Mouse (Mus musculus) adrenal gland, adult (tissue): Measurements from ENCODE around the gene Olfr463.

Experiments used
- DNase-seq, 2 experiments: peaks; one replicate each; pipeline ENCODE4 v3.0.0; 2022 to 2023; ENCODE audit warnings: low spot score in 1 of 2; ENCODE audit not compliant: inconsistent age in 2 of 2

Gene Olfr463

GRCm38 (mm10) chr11:87897287-87897686, at the start of gene Olfr463:
Gene Olfr463 (minus strand): TSS chr11:87897387.
- DNase-seq, result no peak

GRCm38 (mm10) chr11:87935467-87935866, 38.3 kb upstream of the Olfr463 start:
- DNase-seq, result no peak

GRCm38 (mm10) chr11:87933731-87934130, 36.5 kb upstream of the Olfr463 start:
- DNase-seq, result no peak

- no peak for DNase-seq
Observed at GRCm38 (mm10) chr11:87930348-87930747, 33.2 kb upstream of the Olfr463 start.

GRCm38 (mm10) chr11:87920966-87921365, 23.8 kb upstream of the Olfr463 start, which contains the start of gene Olfr464:
Gene Olfr464 (minus strand): TSS chr11:87920967.
- DNase-seq, result peak in 1 of 2 experiments; percentile 28

- DNase-seq, result no peak
Observed at GRCm38 (mm10) chr11:87920301-87920700, 23.1 kb upstream of the Olfr463 start.

- no peak for DNase-seq
Observed at GRCm38 (mm10) chr11:87916005-87916404, 18.8 kb upstream of the Olfr463 start.

- no peak for DNase-seq
Observed at GRCm38 (mm10) chr11:87904331-87904730, 7.1 kb upstream of the Olfr463 start.

- no peak for DNase-seq
Observed at GRCm38 (mm10) chr11:87892168-87892567, 5.0 kb downstream of the Olfr463 start, which contains the start of gene Olfr462. Gene Olfr462 (minus strand): TSS chr11:87892268.

- no peak for DNase-seq
Observed at GRCm38 (mm10) chr11:87884856-87885255, 12.3 kb downstream of the Olfr463 start.

- peak in 1 of 2 experiments; percentile 34 for DNase-seq
Observed at GRCm38 (mm10) chr11:87883493-87883892, 13.7 kb downstream of the Olfr463 start.

GRCm38 (mm10) chr11:87881714-87882113, 15.5 kb downstream of the Olfr463 start:
- no peak for DNase-seq

- no peak for DNase-seq
Observed at GRCm38 (mm10) chr11:87879826-87880225, 17.4 kb downstream of the Olfr463 start.

- DNase-seq, result no peak
Observed at GRCm38 (mm10) chr11:87875436-87875835, 21.8 kb downstream of the Olfr463 start, which contains the start of gene Epx. Gene Epx (minus strand): TSS chr11:87875536.

GRCm38 (mm10) chr11:87871766-87872165, 25.4 kb downstream of the Olfr463 start:
- DNase-seq, result no peak

GRCm38 (mm10) chr11:87870096-87870495, 27.1 kb downstream of the Olfr463 start:
- DNase-seq, result no peak

GRCm38 (mm10) chr11:87866891-87867290, 30.3 kb downstream of the Olfr463 start:
- peak in 1 of 2 experiments; percentile 32 for DNase-seq

- DNase-seq, result no peak
Observed at GRCm38 (mm10) chr11:87862805-87863204, 34.4 kb downstream of the Olfr463 start.

- DNase-seq, result no peak
Observed at GRCm38 (mm10) chr11:87860426-87860825, 36.8 kb downstream of the Olfr463 start.

GRCm38 (mm10) chr11:87859273-87859672, 37.9 kb downstream of the Olfr463 start:
- DNase-seq, result no peak

- no peak for DNase-seq
Observed at GRCm38 (mm10) chr11:87854550-87854949, 42.6 kb downstream of the Olfr463 start.

- DNase-seq, result peak in 1 of 2 experiments; percentile 18
Observed at GRCm38 (mm10) chr11:87853597-87853954, 43.6 kb downstream of the Olfr463 start.
